Mouse (Mus musculus): ENCODE data around the gene Hist1h3c. TPM values are rescaled to one million over a fixed set of nuclear protein-coding genes. Genes with fewer than 3 reads are reported as not detected.

Hist1h3c gene
- total RNA-seq, 2 experiments from 2014 or later: 1.9 to 2.6 TPM

Small RNA genes within 50 kb of the gene (microRNA-seq; reads per million reads assigned to microRNA genes)
- not detected for gene Gm44314
- not detected for gene Gm44484

Other genes starting within 250 kb of the Hist1h3c start
- 100 to 1,000 TPM; 319 to 326 TPM for gene Hist1h4h, start 214.6 kb downstream of the Hist1h3c start, total RNA-seq (2021)
- 1 to 10 TPM; 6.2 to 7.0 TPM for gene Hist1h2af, start 211.7 kb downstream of the Hist1h3c start, total RNA-seq (2021)
- gene Hist1h3g, start 210.2 kb downstream of the Hist1h3c start, total RNA-seq (2021): 1 to 10 TPM; 3.6 to 4.6 TPM
- 1 to 10 TPM in 1 of 2 experiments, under 1 TPM in 1; 0.79 to 1.2 TPM for gene Hist1h2bh, start 202.2 kb downstream of the Hist1h3c start, total RNA-seq (2021)
- gene Hist1h3f, start 201.6 kb downstream of the Hist1h3c start, total RNA-seq (2021): 10 to 100 TPM; 17.9 to 18.2 TPM
- gene Hist1h4f, start 194.0 kb downstream of the Hist1h3c start, total RNA-seq (2021): 100 to 1,000 TPM; 173 to 184 TPM
- gene Hist1h1d, start 192.3 kb downstream of the Hist1h3c start, total RNA-seq (2021): 1 to 10 TPM; 4.7 to 6.5 TPM
- gene Hist1h3e, start 183.2 kb downstream of the Hist1h3c start, total RNA-seq (2021): 10 to 100 TPM; 46.6 to 51.6 TPM
- 1 to 10 TPM; 6.2 to 7.8 TPM for gene Hist1h2ae, start 174.4 kb downstream of the Hist1h3c start, total RNA-seq (2021)
- gene Hist1h2bg, start 174.2 kb downstream of the Hist1h3c start, total RNA-seq (2021): 10 to 100 TPM; 86.3 to 99.7 TPM
- 10 to 100 TPM; 20.6 to 28.9 TPM for gene Hist1h2bf, start 171.4 kb downstream of the Hist1h3c start, total RNA-seq (2021)
- gene Hist1h2ad, start 171.2 kb downstream of the Hist1h3c start, total RNA-seq (2021): 1 to 10 TPM; 3.1 to 8.2 TPM
- gene Hist1h3d, start 169.8 kb downstream of the Hist1h3c start, total RNA-seq (2021): 10 to 100 TPM in 1 of 2 experiments, 1 to 10 TPM in 1; 7.7 to 10.8 TPM
- 100 to 1,000 TPM; 160 to 166 TPM for gene Hist1h4d, start 164.0 kb downstream of the Hist1h3c start, total RNA-seq (2021)
- gene Hist1h2be, start 124.5 kb downstream of the Hist1h3c start, total RNA-seq (2021): 1 to 10 TPM; 7.0 to 7.4 TPM
- 10 to 100 TPM; 70.8 to 73.2 TPM for gene Hist1h1e, start 123.0 kb downstream of the Hist1h3c start, total RNA-seq (2021)
- 1 to 10 TPM; 2.5 to 2.9 TPM for gene Hist1h2ac, start 61.7 kb downstream of the Hist1h3c start, total RNA-seq (2021)
- gene Hist1h2bc, start 61.4 kb downstream of the Hist1h3c start, total RNA-seq (2021): 10 to 100 TPM; 32.1 to 33.8 TPM
- gene Hist1h1t, start 49.8 kb downstream of the Hist1h3c start, total RNA-seq (2021): not detected
- gene Hist1h4c, start 47.1 kb downstream of the Hist1h3c start, total RNA-seq (2021): 100 to 1,000 TPM; 107 to 117 TPM
- 1 to 10 TPM; 2.4 to 3.7 TPM for gene Hfe, start 34.7 kb downstream of the Hist1h3c start, total RNA-seq (2021)
- 10 to 100 TPM; 68.2 to 74.7 TPM for gene Hist1h1c, start 6.8 kb downstream of the Hist1h3c start, total RNA-seq (2021)
- gene Hist1h2bb, start 1.1 kb upstream of the Hist1h3c start, total RNA-seq (2021): 10 to 100 TPM; 17.9 to 19.8 TPM
- 10 to 100 TPM; 28.3 to 44.5 TPM for gene Hist1h2ab, start 5.5 kb upstream of the Hist1h3c start, total RNA-seq (2021)
- gene Hist1h3b, start 6.7 kb upstream of the Hist1h3c start, total RNA-seq (2021): 10 to 100 TPM in 1 of 2 experiments, 1 to 10 TPM in 1; 9.7 to 14.5 TPM
- gene Hist1h4b, start 11.4 kb upstream of the Hist1h3c start, total RNA-seq (2021): 10 to 100 TPM; 87.5 to 90.3 TPM
- 10 to 100 TPM; 62.2 to 71.7 TPM for gene Hist1h4a, start 15.6 kb upstream of the Hist1h3c start, total RNA-seq (2021)
- gene Hist1h3a, start 16.8 kb upstream of the Hist1h3c start, total RNA-seq (2021): 10 to 100 TPM; 41.3 to 42.8 TPM
- 10 to 100 TPM; 26.1 to 28.4 TPM for gene Hist1h1a, start 18.1 kb upstream of the Hist1h3c start, total RNA-seq (2021)
- not detected for gene Trim38, start 24.3 kb upstream of the Hist1h3c start, total RNA-seq (2021)
- gene Slc17a2, start 61.4 kb upstream of the Hist1h3c start, total RNA-seq (2021): not detected
- not detected for gene Slc17a3, start 93.8 kb upstream of the Hist1h3c start, total RNA-seq (2021)
- not detected for gene Slc17a1, start 122.1 kb upstream of the Hist1h3c start, total RNA-seq (2021)
- not detected for gene Slc17a4, start 169.4 kb upstream of the Hist1h3c start, total RNA-seq (2021)
- not detected for gene Hist1h2ba, start 188.6 kb upstream of the Hist1h3c start, total RNA-seq (2021)
- gene Hist1h2aa, start 188.9 kb upstream of the Hist1h3c start, total RNA-seq (2021): not detected
- gene Scgn, start 245.6 kb upstream of the Hist1h3c start, total RNA-seq (2021): 1 to 10 TPM in 1 of 2 experiments, not detected in 1; 1.0 TPM

All from left cerebral cortex, postnatal 36 days (tissue).